Mouse (Mus musculus) hindbrain, embryonic 16.5 days (tissue): ENCODE results near the gene Slc35d2. TPM values are rescaled to one million over a fixed set of nuclear protein-coding genes. Genes with fewer than 3 reads are reported as not detected.
"Not testable (repeated sequence)": the region's sequence is repeated elsewhere in the genome, so short reads cannot be mapped to it uniquely, and the experiment has no call there.

Experiments used
- ATAC-seq: fragments of 200-750 bp; cut with Nextera tagmentation; 2 replicates; pipeline ENCODE4 v1.8.0; 2017; ENCODE audit warnings: moderate TSS enrichment, moderate library complexity
- H3K27ac ChIP-seq: fragments of 300-500 bp; sonication (generic); 2 replicates; pipeline ENCODE4 v1.5.1; 2014; ENCODE audit warnings: low read depth, mild to moderate bottlenecking, control low read depth, low read length, moderate library complexity
- H3K27me3 ChIP-seq: fragments of 300-500 bp; sonication (generic); replicated peaks from 2 replicates; pipeline ENCODE4 v1.6.1; 2014; ENCODE audit warnings: low read length; ENCODE audit not compliant: control insufficient read depth, insufficient read depth
- H3K36me3 ChIP-seq: fragments of 300-500 bp; sonication (generic); 2 replicates; pipeline ENCODE4 v1.6.1; 2014; ENCODE audit warnings: mild to moderate bottlenecking, low read length, moderate library complexity, mixed read lengths; ENCODE audit not compliant: control insufficient read depth, insufficient read depth
- H3K4me1 ChIP-seq: fragments of 300-500 bp; sonication (generic); 2 replicates; pipeline ENCODE4 v1.6.1; 2014; ENCODE audit warnings: low read depth, low read length; ENCODE audit not compliant: control insufficient read depth, insufficient read depth
- H3K4me2 ChIP-seq: fragments of 300-500 bp; sonication (generic); 2 replicates; pipeline ENCODE4 v1.6.1; 2014; ENCODE audit warnings: mild to moderate bottlenecking, low read length, control low read depth, moderate library complexity
- H3K4me3 ChIP-seq: fragments of 300-500 bp; sonication (generic); 2 replicates; pipeline ENCODE4 v1.5.1; 2014; ENCODE audit warnings: mild to moderate bottlenecking, low read length, control low read depth, moderate library complexity
- H3K9ac ChIP-seq: fragments of 300-500 bp; sonication (generic); 2 replicates; pipeline ENCODE4 v1.6.1; 2014; ENCODE audit warnings: low read depth, mild to moderate bottlenecking, control low read depth, low read length, moderate library complexity
- H3K9me3 ChIP-seq: fragments of 300-500 bp; sonication (generic); 2 replicates; pipeline ENCODE4 v1.6.1; 2014; ENCODE audit warnings: mild to moderate bottlenecking, low read length, moderate library complexity; ENCODE audit not compliant: control insufficient read depth
- WGBS: fragments of 180-500 bp; shearing (Covaris S2); extraction: QIAGEN DNeasy Blood & Tissue Kit; methylation state at CpG from one replicate; pipeline ENCODE4 v1.1.7; 2014; 5-methylcytosine and 5-hydroxymethylcytosine counted together
- polyA plus RNA-seq: library from polyadenylated mRNA; unstranded; fragments of >200 nt; fragmentation: Nextera tagmentation; extraction: Ambion mirVana; gene quantifications from 2 replicates; pipeline ENCODE4 v1.2.1, GENCODE M21; 2015

The Slc35d2 gene
- polyA plus RNA-seq, 1 experiment from 2014 or later = 2.1 TPM

- no peak overlapping the region for H3K4me2 ChIP-seq
- no peaks in the 10 kb centered on the region for H3K36me3 ChIP-seq
- ATAC-seq = no peak
- no peak overlapping the region for H3K27ac ChIP-seq
- 83% methylated on average over 3 of the region's 3 CpGs for WGBS
- no peak overlapping the region for H3K4me3 ChIP-seq
- peaks cover 6% of the 10 kb centered on the region; the same call in 1 of the 2 replicates for H3K4me1 ChIP-seq
- no peak overlapping the region for H3K9ac ChIP-seq
- no peaks in the 10 kb centered on the region for H3K9me3 ChIP-seq
- H3K27me3 ChIP-seq = no peaks in the 10 kb centered on the region
Observed at GRCm38 (mm10) chr13:64083331-64083730, 45.8 kb downstream of the Slc35d2 start.

- H3K27ac ChIP-seq = 0 out of 2 replicates have a peak overlapping the region, but pooled peaks have one; percentile 37
- H3K4me2 ChIP-seq = peak overlapping the region; percentile 22; the same call in 1 of the 2 replicates
- H3K27me3 ChIP-seq = no peaks in the 10 kb centered on the region
- peaks cover 6% of the 10 kb centered on the region; the same call in 1 of the 2 replicates for H3K4me1 ChIP-seq
- no peak overlapping the region for H3K9ac ChIP-seq
- no peak overlapping the region for H3K4me3 ChIP-seq
- no peaks in the 10 kb centered on the region for H3K36me3 ChIP-seq
- 25% methylated on average over 16 of the region's 16 CpGs for WGBS
- no peaks in the 10 kb centered on the region for H3K9me3 ChIP-seq
- peak; percentile 66 for ATAC-seq
Observed at GRCm38 (mm10) chr13:64081012-64081919, 47.9 kb downstream of the Slc35d2 start.

GRCm38 (mm10) chr13:64077591-64077990 lies 51.6 kb downstream of the Slc35d2 start:
- 89% methylated on average over 5 of the region's 5 CpGs for WGBS
- H3K4me1 ChIP-seq = peaks cover 6% of the 10 kb centered on the region; the same call in 1 of the 2 replicates
- no peak overlapping the region for H3K4me2 ChIP-seq
- no peaks in the 10 kb centered on the region for H3K27me3 ChIP-seq
- H3K9me3 ChIP-seq = no peaks in the 10 kb centered on the region
- H3K27ac ChIP-seq = no peak overlapping the region
- no peak overlapping the region for H3K4me3 ChIP-seq
- H3K9ac ChIP-seq = no peak overlapping the region
- no peak for ATAC-seq
- no peaks in the 10 kb centered on the region for H3K36me3 ChIP-seq

- 91% methylated on average over 4 of the region's 4 CpGs for WGBS
- no peak for ATAC-seq
- Histone ChIP-seq H3K27ac (no peak overlapping the region), H3K4me3 (no peak overlapping the region), H3K9ac (no peak overlapping the region), H3K27me3 (no peaks in the 10 kb centered on the region), H3K36me3 (no peaks in the 10 kb centered on the region), H3K4me1 (peaks cover under 1% of the 10 kb centered on the region; the same call in 1 of the 2 replicates), H3K9me3 (no peaks in the 10 kb centered on the region), H3K4me2 (no peak overlapping the region)
Observed at GRCm38 (mm10) chr13:64076074-64076473, 53.1 kb downstream of the Slc35d2 start.

GRCm38 (mm10) chr13:64066653-64067052 lies 62.5 kb downstream of the Slc35d2 start:
- no peak for ATAC-seq
- H3K4me3 ChIP-seq = no peak overlapping the region
- WGBS = 67% methylated on average over 3 of the region's 3 CpGs

GRCm38 (mm10) chr13:64064276-64064675 lies 64.9 kb downstream of the Slc35d2 start:
- H3K9ac ChIP-seq = no peak overlapping the region
- H3K4me2 ChIP-seq = no peak overlapping the region

More at GRCm38 (mm10) chr13:64066653-64067052, 62.5 kb downstream of the Slc35d2 start:
- no peaks in the 10 kb centered on the region for H3K36me3 ChIP-seq
- no peak overlapping the region for H3K27ac ChIP-seq
- no peaks in the 10 kb centered on the region for H3K27me3 ChIP-seq
- no peaks in the 10 kb centered on the region for H3K9me3 ChIP-seq
- H3K4me1 ChIP-seq = no peaks in the 10 kb centered on the region
- no peak overlapping the region for H3K9ac ChIP-seq
- no peak overlapping the region for H3K4me2 ChIP-seq

GRCm38 (mm10) chr13:64060935-64061506 lies 68.1 kb downstream of the Slc35d2 start:
- 73% methylated on average over 5 of the region's 5 CpGs for WGBS
- no peaks in the 10 kb centered on the region for H3K4me1 ChIP-seq
- no peaks in the 10 kb centered on the region for H3K9me3 ChIP-seq
- H3K9ac ChIP-seq = no peak overlapping the region
- H3K27me3 ChIP-seq = no peaks in the 10 kb centered on the region
- no peak for ATAC-seq
- H3K4me2 ChIP-seq = no peak overlapping the region
- no peak overlapping the region for H3K4me3 ChIP-seq
- H3K27ac ChIP-seq = no peak overlapping the region
- H3K36me3 ChIP-seq = no peaks in the 10 kb centered on the region

More at GRCm38 (mm10) chr13:64064276-64064675, 64.9 kb downstream of the Slc35d2 start:
- Histone ChIP-seq H3K4me1 (no peaks in the 10 kb centered on the region), H3K4me3 (no peak overlapping the region), H3K9me3 (no peaks in the 10 kb centered on the region), H3K27ac (no peak overlapping the region), H3K36me3 (no peaks in the 10 kb centered on the region), H3K27me3 (no peaks in the 10 kb centered on the region)
- no peak for ATAC-seq

GRCm38 (mm10) chr13:64053959-64054358 lies 75.2 kb downstream of the Slc35d2 start:
- Histone ChIP-seq H3K27me3 (no peaks in the 10 kb centered on the region), H3K27ac (no peak overlapping the region), H3K4me1 (no peaks in the 10 kb centered on the region), H3K4me3 (no peak overlapping the region), H3K4me2 (no peak overlapping the region), H3K36me3 (no peaks in the 10 kb centered on the region), H3K9me3 (no peaks in the 10 kb centered on the region), H3K9ac (no peak overlapping the region)
- no peak for ATAC-seq
- WGBS = 41% methylated on average over 1 of the region's 1 CpGs

GRCm38 (mm10) chr13:64052281-64052680 lies 76.9 kb downstream of the Slc35d2 start:
- H3K36me3 ChIP-seq, H3K9me3 ChIP-seq, H3K9ac ChIP-seq, H3K27me3 ChIP-seq, H3K4me1 ChIP-seq, H3K4me2 ChIP-seq, ATAC-seq, H3K27ac ChIP-seq, H3K4me3 ChIP-seq: not testable (repeated sequence)
- 84% methylated on average over 2 of the region's 2 CpGs for WGBS
